Mouse (Mus musculus) heart, embryonic 11.5 days (tissue): ENCODE measurements around the gene Gm3448. TPM values are rescaled to one million over a fixed set of nuclear protein-coding genes. Genes with fewer than 3 reads are reported as not detected.
A peak's percentile ranks its signal among the peaks of the same experiment; 100 is the strongest.
"Not testable (repeated sequence)": the region's sequence is repeated elsewhere in the genome, so short reads cannot be mapped to it uniquely, and the experiment has no call there.

ENCODE experiments used
- ATAC-seq: fragments of 200-750 bp; cut with Nextera tagmentation; replicated peaks from 2 replicates; pipeline ENCODE4 v1.8.0; 2017; ENCODE audit warnings: moderate library complexity; ENCODE audit not compliant: insufficient number of reproducible peaks, low FRiP score, low TSS enrichment
- H3K27ac ChIP-seq: fragments of 300-500 bp; sonication (generic); 2 replicates; pipeline ENCODE4 v1.5.1; 2014; ENCODE audit warnings: mild to moderate bottlenecking, low read depth, low read length
- H3K27me3 ChIP-seq: fragments of 300-500 bp; sonication (generic); 2 replicates; pipeline ENCODE4 v1.6.1; 2014; ENCODE audit warnings: mild to moderate bottlenecking, low read length, mixed read lengths; ENCODE audit not compliant: control insufficient read depth, insufficient read depth
- H3K36me3 ChIP-seq: fragments of 300-500 bp; sonication (generic); 2 replicates; pipeline ENCODE4 v1.6.1; 2014; ENCODE audit warnings: mild to moderate bottlenecking, low read length, moderate library complexity, mixed read lengths; ENCODE audit not compliant: control insufficient read depth, insufficient read depth
- H3K4me1 ChIP-seq: fragments of 300-500 bp; sonication (generic); 2 replicates; pipeline ENCODE4 v1.6.1; 2014; ENCODE audit warnings: low read length; ENCODE audit not compliant: control insufficient read depth, insufficient read depth
- H3K4me2 ChIP-seq: fragments of 300-500 bp; sonication (generic); 2 replicates; pipeline ENCODE4 v1.6.1; 2014; ENCODE audit warnings: mild to moderate bottlenecking, moderate library complexity
- H3K4me3 ChIP-seq: fragments of 300-500 bp; sonication (generic); 2 replicates; pipeline ENCODE4 v1.5.1; 2014; ENCODE audit warnings: low read depth, low read length
- H3K9ac ChIP-seq: fragments of 300-500 bp; sonication (generic); 2 replicates; pipeline ENCODE4 v1.6.1; 2014; ENCODE audit warnings: mild to moderate bottlenecking, low read depth, low read length, moderate library complexity
- H3K9me3 ChIP-seq: fragments of 300-500 bp; sonication (generic); replicated peaks from 2 replicates; pipeline ENCODE4 v1.6.1; 2016; ENCODE audit warnings: low read length; ENCODE audit not compliant: control insufficient read depth
- WGBS: fragments of 180-500 bp; shearing (Covaris S2); extraction: QIAGEN DNeasy Blood & Tissue Kit; methylation state at CpG from one replicate; pipeline ENCODE4 v1.1.7; 2014; ENCODE audit not compliant: insufficient replicate concordance; 5-methylcytosine and 5-hydroxymethylcytosine counted together
- polyA plus RNA-seq: library from polyadenylated mRNA; unstranded; fragments of >200 nt; fragmentation: Nextera tagmentation; extraction: Ambion mirVana; gene quantifications from 2 replicates; pipeline ENCODE4 v1.2.1, GENCODE M21; 2014

Gene Gm3448
- polyA plus RNA-seq, 1 experiment from 2014 or later: 2.9 TPM

DNA sequence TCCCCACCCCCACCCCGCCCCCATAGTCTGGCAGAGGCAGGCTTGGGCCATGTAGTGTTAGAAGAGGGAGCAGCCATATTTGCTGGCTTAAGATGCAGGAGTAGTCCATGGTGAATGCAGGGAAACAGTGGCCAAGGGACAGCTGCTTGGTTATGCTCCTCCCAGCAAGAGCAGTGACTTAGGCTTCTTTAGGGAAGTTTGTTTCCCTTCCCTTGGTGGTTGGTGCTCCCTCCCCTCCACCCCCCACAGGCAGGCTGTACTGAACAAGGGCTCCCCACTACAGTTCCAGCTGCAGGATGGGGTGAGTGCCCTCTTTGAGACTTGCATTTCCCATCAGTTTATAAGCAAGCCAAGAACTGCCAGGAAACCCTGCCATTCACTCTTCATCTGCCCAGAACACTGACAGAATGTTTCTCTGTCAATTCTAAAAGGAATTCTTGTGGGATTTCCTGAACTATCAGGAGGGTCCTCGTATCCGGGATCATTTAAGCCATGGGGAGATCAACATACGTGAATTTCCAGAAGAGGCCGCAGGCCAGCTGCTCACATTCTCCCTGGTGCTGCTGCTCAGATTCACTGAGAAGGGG lies 51.1 kb downstream of the Gm3448 start:
- not testable (repeated sequence) for H3K36me3 ChIP-seq, H3K9ac ChIP-seq, ATAC-seq, H3K27ac ChIP-seq, H3K4me3 ChIP-seq, H3K4me1 ChIP-seq, H3K9me3 ChIP-seq, H3K4me2 ChIP-seq, H3K27me3 ChIP-seq
- WGBS: 80% methylated on average over 4 of the region's 5 CpGs

DNA sequence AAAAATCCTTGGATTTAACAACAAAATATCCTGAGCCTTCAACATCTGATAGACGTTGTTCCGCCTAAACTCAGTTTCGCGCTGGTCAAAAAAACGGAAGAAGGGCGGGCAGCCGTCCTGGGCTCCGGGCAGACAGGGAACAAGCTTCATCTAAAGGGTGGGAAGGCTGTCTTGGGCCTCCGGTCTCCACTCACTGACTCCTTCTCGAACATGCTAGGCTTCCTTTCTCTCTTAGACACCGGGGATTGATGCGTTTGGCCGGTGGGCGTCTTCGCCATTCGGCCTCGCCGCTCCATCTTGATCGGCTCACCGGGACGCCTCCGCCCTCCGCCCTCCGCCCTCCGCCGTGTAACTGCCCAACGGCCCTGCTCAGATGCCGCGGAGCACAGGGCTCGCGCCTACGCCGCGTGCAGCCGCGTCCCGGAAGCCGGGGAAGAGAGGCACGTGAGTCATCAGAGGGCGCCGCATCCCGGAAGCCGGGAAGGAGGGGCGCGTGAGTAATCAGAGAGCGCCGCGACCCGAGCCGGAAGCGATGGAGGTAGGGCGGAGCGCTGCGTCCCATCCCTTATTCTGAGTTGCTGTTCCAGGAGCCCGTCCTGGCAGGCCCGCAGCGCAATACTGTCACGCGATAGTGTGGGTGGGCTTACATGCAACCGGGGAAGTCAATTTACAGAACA lies 62.8 kb downstream of the Gm3448 start, which contains the start of the genes 9030025P20Rik and Gm3417:
9030025P20Rik (plus strand) TSS at position 107 of the 677 bp plus-strand sequence.
Gm3417 (minus strand) TSS at position 429 of the 677 bp plus-strand sequence.
- not testable (repeated sequence) for H3K36me3 ChIP-seq, H3K4me2 ChIP-seq, H3K9me3 ChIP-seq, H3K4me3 ChIP-seq, H3K27me3 ChIP-seq, H3K9ac ChIP-seq, H3K27ac ChIP-seq, H3K4me1 ChIP-seq
- ATAC-seq: peak; percentile 97
- no CpG with 5 or more reads among the region's 60 CpGs for whole genome bisulfite sequencing

- ATAC-seq: peak; percentile 2; the same call in 1 of the 2 replicates
- not testable (repeated sequence) for H3K27me3 ChIP-seq, H3K4me1 ChIP-seq, H3K9ac ChIP-seq, H3K27ac ChIP-seq, H3K36me3 ChIP-seq, H3K4me3 ChIP-seq, H3K9me3 ChIP-seq, H3K4me2 ChIP-seq
- 6% methylated on average over 4 of the region's 7 CpGs for WGBS
Measured at GRCm38 (mm10) chr17:14977718-14978361, 63.5 kb downstream of the Gm3448 start.

GRCm38 (mm10) chr17:14968373-14968913 lies 72.9 kb downstream of the Gm3448 start:
- no CpG with 5 or more reads among the region's 6 CpGs for WGBS
- not testable (repeated sequence) for ATAC-seq, H3K27ac ChIP-seq, H3K9ac ChIP-seq, H3K4me3 ChIP-seq, H3K36me3 ChIP-seq, H3K27me3 ChIP-seq, H3K4me1 ChIP-seq, H3K4me2 ChIP-seq, H3K9me3 ChIP-seq

DNA sequence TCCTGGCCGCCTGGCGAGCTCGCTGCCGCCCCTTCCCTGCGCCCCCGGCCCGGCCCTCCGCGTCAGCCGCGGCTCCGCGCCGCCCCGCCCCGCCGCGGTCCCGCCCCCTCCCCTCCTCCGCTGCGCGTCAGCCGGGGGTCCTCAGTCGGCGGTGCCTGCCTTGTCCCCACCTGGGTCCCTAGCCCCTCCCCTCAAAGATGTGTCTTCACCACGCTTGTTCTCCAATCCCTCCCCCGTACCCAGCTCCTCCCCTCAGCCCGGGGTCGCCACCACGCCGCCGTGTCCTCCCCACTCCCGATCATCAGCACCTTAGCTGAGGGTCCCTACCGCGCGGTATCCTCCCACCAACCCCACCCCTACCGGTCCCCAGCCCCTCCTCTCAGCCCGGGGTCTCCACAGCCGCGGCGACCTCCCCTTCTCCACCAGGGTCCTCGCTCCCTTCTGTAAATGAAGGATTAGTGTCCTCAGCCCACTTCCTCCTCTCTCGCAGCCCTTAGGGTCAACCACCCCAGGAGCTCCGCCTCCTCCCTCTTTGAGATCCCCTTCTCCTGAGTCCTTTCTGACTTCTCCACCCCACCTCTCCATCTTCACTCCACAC lies 79.7 kb downstream of the Gm3448 start:
- ATAC-seq: peak; percentile 88
- not testable (repeated sequence) for H3K4me2 ChIP-seq, H3K27me3 ChIP-seq, H3K9ac ChIP-seq, H3K9me3 ChIP-seq, H3K4me3 ChIP-seq, H3K27ac ChIP-seq, H3K36me3 ChIP-seq, H3K4me1 ChIP-seq
- WGBS: no CpG with 5 or more reads among the region's 44 CpGs

GRCm38 (mm10) chr17:14960951-14961556 lies 80.3 kb downstream of the Gm3448 start, which contains the start of gene Phf10:
TSS of gene Phf10 (minus strand) at chr17:14961273.
- not testable (repeated sequence) for H3K9me3 ChIP-seq, H3K27me3 ChIP-seq, H3K4me1 ChIP-seq, H3K36me3 ChIP-seq
- peak; percentile 84 for ATAC-seq
- Histone ChIP-seq H3K9ac (peak within 1 kb of the TSS; percentile 81), H3K27ac (peak within 1 kb of the TSS; percentile 46; the same call in 1 of the 2 replicates), H3K4me3 (peak within 1 kb of the TSS; percentile 72), H3K4me2 (peak within 1 kb of the TSS; percentile 74)
- under 1% methylated on average over 38 of the region's 100 CpGs for WGBS

- ATAC-seq: peak; percentile 4; the same call in 1 of the 2 replicates
- under 1% methylated on average over 19 of the region's 23 CpGs for WGBS
- peak overlapping the region; percentile 81 for H3K9ac ChIP-seq
Measured at GRCm38 (mm10) chr17:14960520-14960919, 80.8 kb downstream of the Gm3448 start.

DNA sequence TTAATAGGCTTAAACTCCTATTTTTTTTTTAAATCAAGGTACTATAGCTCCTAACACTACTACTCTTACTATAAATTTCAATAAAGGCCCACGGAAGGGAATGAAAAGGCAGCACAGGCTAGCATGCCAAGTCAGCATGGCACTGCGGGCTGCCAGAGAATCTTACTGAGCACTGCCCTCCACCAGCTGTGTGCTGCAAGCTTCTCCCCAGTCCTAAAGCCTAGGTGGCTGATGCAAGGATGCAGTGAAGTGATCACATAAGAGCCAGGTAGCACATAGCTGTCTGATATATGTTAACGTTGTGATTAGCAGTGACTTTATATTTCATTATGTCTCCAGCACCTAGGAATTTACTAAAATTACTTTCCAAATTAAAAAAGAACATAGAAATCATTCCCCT lies 81.4 kb downstream of the Gm3448 start:
- no peak overlapping the region for H3K27ac ChIP-seq
- 41% methylated on average over 3 of the region's 3 CpGs for WGBS
- no peaks in the 10 kb centered on the region for H3K9me3 ChIP-seq
- peak overlapping the region; percentile 48; the same call in 1 of the 2 replicates for H3K9ac ChIP-seq
- ATAC-seq: no peak
- peak overlapping the region; percentile 28 for H3K4me3 ChIP-seq
- H3K27me3 ChIP-seq: no peaks in the 10 kb centered on the region
- peak overlapping the region; percentile 64 for H3K4me2 ChIP-seq
- no peaks in the 10 kb centered on the region for H3K36me3 ChIP-seq
- H3K4me1 ChIP-seq: peaks cover 6% of the 10 kb centered on the region

More at GRCm38 (mm10) chr17:14960520-14960919, 80.8 kb downstream of the Gm3448 start:
- Histone ChIP-seq H3K36me3 (no peaks in the 10 kb centered on the region), H3K4me2 (peak overlapping the region; percentile 74), H3K4me3 (peak overlapping the region; percentile 72), H3K4me1 (peaks cover 6% of the 10 kb centered on the region), H3K9me3 (no peaks in the 10 kb centered on the region), H3K27me3 (no peaks in the 10 kb centered on the region), H3K27ac (no peak overlapping the region)
